9 mouse cellular contexts compared by ENCODE assay signal in the genomic region with DNA sequence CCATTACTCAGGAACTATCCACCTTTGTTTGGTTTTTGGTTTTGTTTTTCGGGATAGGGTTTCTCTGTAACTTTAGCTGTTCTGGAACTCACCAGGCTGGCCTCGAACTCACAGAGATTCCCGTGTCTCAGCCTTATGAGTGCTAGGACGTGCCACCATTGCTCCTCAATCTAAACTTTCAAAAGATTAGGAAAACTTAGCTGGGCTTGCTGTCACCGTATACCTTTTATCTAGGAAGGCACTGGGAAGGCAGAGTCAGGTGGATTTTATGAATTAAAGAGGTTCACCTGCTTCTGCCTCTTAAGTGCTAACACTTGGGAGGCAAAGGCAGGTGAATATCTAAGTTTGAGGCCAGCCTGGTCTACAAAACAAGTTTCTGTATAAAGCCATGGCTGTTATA. TPM values are rescaled to one million over a fixed set of nuclear protein-coding genes. Genes with fewer than 3 reads are reported as not detected.
DNase-seq lines count a peak whose midpoint lies in the region; ATAC-seq lines count a peak whose summit lies in the region.
"Had no signal": no experiment of that assay in that cellular context is flagged by ENCODE, and none has a peak within 500 bp of the region (broad histone marks: within the 10 kb centered on the region; RNA-seq: fewer than 3 reads in every experiment).

No protein-coding gene starts in this region.

- ATAC-seq in kidney, embryonic 14.5 days (ENCODE audit: low FRiP score, low TSS enrichment) = no peak
- no peak for ATAC-seq in hindbrain, embryonic 13.5 days (ENCODE audit: low FRiP score)
- no peak for ATAC-seq in midbrain, embryonic 13.5 days

- H3K36me3 ChIP-seq in kidney, embryonic 14.5 days (ENCODE audit: control insufficient read depth, insufficient read depth, low read length) = no peaks in the 10 kb centered on the region
- peaks cover 3% of the 10 kb centered on the region; the same call in 1 of the 2 replicates for H3K36me3 ChIP-seq in hindbrain, embryonic 13.5 days
- H3K36me3 ChIP-seq in midbrain, embryonic 13.5 days = peaks cover 3% of the 10 kb centered on the region; the same call in 1 of the 2 replicates

- peak overlapping the region; percentile 98 for H3K9ac ChIP-seq in kidney, embryonic 14.5 days (ENCODE audit: low read depth, low read length)
- peak overlapping the region; percentile 99 for H3K9ac ChIP-seq in hindbrain, embryonic 13.5 days
- H3K9ac ChIP-seq in midbrain, embryonic 13.5 days (replicated peaks) = peak overlapping the region; percentile 99

- DNase-seq in kidney, postnatal 36 days = no peak
- no peak for DNase-seq in left cerebral cortex, adult 9 months (ENCODE audit: low spot score in 2 of 2)
- DNase-seq in right cerebral cortex, postnatal 36 days (ENCODE audit: low spot score in 2 of 2) = no peak
- no peak for DNase-seq in adrenal gland, adult 8-10 months

- peaks cover 13% of the 10 kb centered on the region for H3K4me1 ChIP-seq in kidney, embryonic 14.5 days (ENCODE audit: control insufficient read depth, insufficient read depth, low read length)
- H3K4me1 ChIP-seq in brown adipose tissue, adult 24 weeks (ENCODE audit: control insufficient read depth, insufficient read depth, insufficient read length, low read length) = peaks cover 6% of the 10 kb centered on the region; the same call in 1 of the 2 replicates
- peaks cover 43% of the 10 kb centered on the region for H3K4me1 ChIP-seq in hindbrain, embryonic 13.5 days (replicated peaks)
- H3K4me1 ChIP-seq in midbrain, embryonic 13.5 days (replicated peaks) = peaks cover 47% of the 10 kb centered on the region

- 34% methylated on average over 5 of the region's 5 CpGs for WGBS in kidney, embryonic 14.5 days
- WGBS in hindbrain, embryonic 13.5 days = 42% methylated on average over 5 of the region's 5 CpGs
- 37% methylated on average over 5 of the region's 5 CpGs for WGBS in midbrain, embryonic 13.5 days

- H3K9me3 ChIP-seq in kidney, embryonic 14.5 days (ENCODE audit: control insufficient read depth, low read length) = no peaks in the 10 kb centered on the region
- H3K9me3 ChIP-seq in hindbrain, embryonic 13.5 days = no peaks in the 10 kb centered on the region
- no peaks in the 10 kb centered on the region for H3K9me3 ChIP-seq in midbrain, embryonic 13.5 days

- H3K4me2 ChIP-seq in kidney, embryonic 14.5 days (replicated peaks; ENCODE audit: low read depth, low read length) = peak overlapping the region; percentile 74
- peak overlapping the region; percentile 88 for H3K4me2 ChIP-seq in hindbrain, embryonic 13.5 days
- H3K4me2 ChIP-seq in midbrain, embryonic 13.5 days (replicated peaks) = peak overlapping the region; percentile 90

- no peaks in the 10 kb centered on the region for H3K27me3 ChIP-seq in kidney, embryonic 14.5 days (ENCODE audit: control insufficient read depth, insufficient read depth, low read length)
- H3K27me3 ChIP-seq in hindbrain, embryonic 13.5 days = no peaks in the 10 kb centered on the region
- H3K27me3 ChIP-seq in midbrain, embryonic 13.5 days = no peaks in the 10 kb centered on the region

- H3K27ac ChIP-seq in kidney, embryonic 14.5 days (ENCODE audit: low read depth, low read length) = peak overlapping the region; percentile 99
- H3K27ac ChIP-seq in brown adipose tissue, adult 24 weeks (replicated peaks; ENCODE audit: low read depth, low read length) = peak overlapping the region; percentile 98
- peak overlapping the region; percentile 99 for H3K27ac ChIP-seq in hindbrain, embryonic 13.5 days
- peak overlapping the region; percentile 98 for H3K27ac ChIP-seq in midbrain, embryonic 13.5 days

- peak overlapping the region; percentile 95 for H3K4me3 ChIP-seq in kidney, embryonic 14.5 days (ENCODE audit: low read length)
- H3K4me3 ChIP-seq in brown adipose tissue, adult 24 weeks (ENCODE audit: insufficient read depth, low read depth, low read length) = peak overlapping the region; percentile 81; the same call in 1 of the 2 replicates
- peak overlapping the region; percentile 99 for H3K4me3 ChIP-seq in hindbrain, embryonic 13.5 days
- peak overlapping the region; percentile 99 for H3K4me3 ChIP-seq in midbrain, embryonic 13.5 days (replicated peaks)

RNA-seq across cellular contexts. Expression of a gene that starts 0.8 kb away (rescaled TPM):
- polyA plus RNA-seq in kidney, embryonic 14.5 days (2014; fragmentation: Nextera tagmentation; extraction: Ambion mirVana) = 106 and 147 TPM in 2 replicates
- 26.6 and 58.1 TPM in 2 replicates for polyA plus RNA-seq in brown adipose tissue, adult 24 weeks (2012; ENCODE audit: insufficient read depth, insufficient read length, missing spikeins)
- polyA plus RNA-seq in hindbrain, embryonic 13.5 days (2015; fragmentation: Nextera tagmentation; extraction: Ambion mirVana) = 163 and 167 TPM in 2 replicates
- polyA plus RNA-seq in midbrain, embryonic 13.5 days (2015; fragmentation: Nextera tagmentation; extraction: Ambion mirVana) = 165 and 170 TPM in 2 replicates
- 100 to 1,000 TPM in 1 of 4 experiments, 10 to 100 TPM in 3; 53.7 to 100 (median 73.5) TPM for total RNA-seq in adrenal gland, adult 8-10 months (2022)

RNA-seq across cellular contexts. Expression of a gene that starts 5.2 kb away (rescaled TPM):
- 16.0 and 20.6 TPM in 2 replicates for polyA plus RNA-seq in kidney, embryonic 14.5 days (2014; fragmentation: Nextera tagmentation; extraction: Ambion mirVana)
- polyA plus RNA-seq in brown adipose tissue, adult 24 weeks (2012; ENCODE audit: insufficient read depth, insufficient read length, missing spikeins) = 160 and 214 TPM in 2 replicates
- 10.6 and 12.9 TPM in 2 replicates for polyA plus RNA-seq in hindbrain, embryonic 13.5 days (2015; fragmentation: Nextera tagmentation; extraction: Ambion mirVana)
- polyA plus RNA-seq in midbrain, embryonic 13.5 days (2015; fragmentation: Nextera tagmentation; extraction: Ambion mirVana) = 10.0 and 11.0 TPM in 2 replicates
- total RNA-seq in adrenal gland, adult 8-10 months (2022) = 100 to 1,000 TPM; 118 to 169 (median 156) TPM

RNA-seq across cellular contexts. Expression of a gene that starts 41.0 kb away (rescaled TPM):
- 1.0 TPM in 1 of 2 replicates, not detected in the other for polyA plus RNA-seq in kidney, embryonic 14.5 days (2014; fragmentation: Nextera tagmentation; extraction: Ambion mirVana)
- not detected in 2 replicates for polyA plus RNA-seq in brown adipose tissue, adult 24 weeks (2012; ENCODE audit: insufficient read depth, insufficient read length, missing spikeins)
- polyA plus RNA-seq in hindbrain, embryonic 13.5 days (2015; fragmentation: Nextera tagmentation; extraction: Ambion mirVana) = 0.43 and 0.70 TPM in 2 replicates
- polyA plus RNA-seq in midbrain, embryonic 13.5 days (2015; fragmentation: Nextera tagmentation; extraction: Ambion mirVana) = 0.54 TPM in 1 of 2 replicates, not detected in the other
- total RNA-seq in adrenal gland, adult 8-10 months (2022) = not detected
- polyA plus RNA-seq: spleen, adult 2 months had no signal
